Mouse (Mus musculus) right cerebral cortex, adult 2 months (tissue): ENCODE results near the gene Car3.

Experiments used
- DNase-seq, 2 experiments: peaks; one replicate each; pipeline ENCODE4 v3.0.0; 2021 to 2022; ENCODE audit warnings: low spot score in 2 of 2

Car3 gene

DNA sequence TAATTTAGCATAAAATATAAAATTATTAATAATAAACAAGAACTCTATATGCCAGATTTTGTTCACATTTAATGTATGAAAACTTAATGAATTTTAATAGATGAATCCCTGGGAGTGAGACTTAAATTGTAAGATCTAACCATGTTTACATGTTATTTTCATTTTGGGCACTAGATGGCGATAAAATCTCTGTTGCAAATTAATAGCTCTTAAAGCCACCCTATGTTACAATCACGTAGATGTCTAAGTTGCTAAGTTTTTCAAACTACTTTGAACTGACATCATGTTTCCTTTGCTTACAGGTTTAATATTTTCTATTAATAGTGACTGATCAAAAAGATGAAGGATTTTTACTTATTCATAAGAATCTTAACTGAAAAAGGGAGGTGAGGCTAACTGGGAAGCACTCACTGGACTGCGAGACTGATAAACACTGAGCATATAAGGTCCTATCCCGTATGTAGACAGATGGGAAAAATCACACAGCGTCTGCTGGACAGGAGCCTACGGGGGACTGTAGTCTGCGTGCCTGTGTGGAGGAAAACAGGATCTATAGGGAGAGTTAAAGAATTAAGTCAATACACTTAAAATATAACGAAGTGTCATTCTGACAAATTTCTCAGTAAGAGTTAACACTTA lies 11.2 kb downstream of the Car3 start:
- no peak for DNase-seq

DNA sequence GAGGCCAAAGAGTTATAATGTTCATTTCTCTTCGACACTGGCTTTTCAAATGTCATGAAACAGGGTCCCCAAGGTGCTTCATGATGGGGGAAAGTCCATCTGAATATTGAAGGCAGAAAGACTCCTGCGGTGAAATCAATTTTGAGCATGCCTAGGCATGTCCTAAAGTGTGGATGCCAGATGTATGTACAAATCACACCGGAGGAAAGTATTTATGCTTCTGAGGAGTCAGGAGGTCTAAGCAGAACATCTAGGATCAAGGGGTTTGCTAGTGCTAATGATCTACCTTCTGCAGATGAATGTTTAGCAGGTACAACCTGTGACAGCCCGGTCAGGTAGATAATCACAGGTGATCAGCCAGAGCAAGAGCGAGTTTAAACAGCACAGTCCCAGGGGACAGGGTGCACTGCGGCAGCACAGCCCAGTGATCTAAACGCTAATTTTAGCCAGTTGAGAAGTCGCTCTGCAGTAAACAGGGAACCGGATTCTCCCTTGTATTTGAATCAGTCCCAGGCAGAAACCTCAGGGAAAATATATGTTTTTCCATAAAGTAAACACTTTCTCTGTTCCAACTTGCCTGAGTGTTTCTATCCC lies 13.1 kb downstream of the Car3 start:
- DNase-seq: no peak

DNA sequence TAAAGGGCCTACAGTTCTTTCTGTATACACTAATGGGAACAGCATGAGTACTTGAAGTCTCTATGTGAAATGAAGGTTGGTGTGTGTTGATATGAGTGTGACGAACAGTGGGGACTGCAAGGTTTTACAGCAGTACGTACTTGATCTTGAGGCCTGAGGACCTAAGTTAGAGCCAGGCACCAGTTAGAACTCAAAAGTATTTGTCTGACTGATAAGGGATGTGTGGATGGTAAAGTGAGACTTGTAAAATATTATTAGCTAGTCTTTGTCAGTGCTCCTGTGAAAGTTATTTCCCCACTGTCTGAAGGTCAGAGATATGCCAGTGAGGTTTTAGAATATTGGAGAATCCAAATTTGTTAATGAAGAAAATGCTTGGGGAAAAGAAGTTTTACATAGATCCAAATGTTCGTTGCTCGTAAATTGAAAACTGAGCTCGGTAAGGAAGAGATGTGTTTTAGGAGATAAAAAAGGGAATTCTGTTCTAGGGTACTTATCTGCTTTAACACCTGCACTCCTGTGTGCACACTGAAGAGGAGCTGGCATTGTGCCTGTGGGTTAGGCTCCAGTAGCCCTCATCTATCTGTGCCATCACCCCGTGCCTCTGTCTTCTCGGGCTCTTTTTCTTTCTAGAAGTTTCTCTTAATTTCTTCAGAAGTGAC lies 14.1 kb downstream of the Car3 start:
- no peak for DNase-seq

DNA sequence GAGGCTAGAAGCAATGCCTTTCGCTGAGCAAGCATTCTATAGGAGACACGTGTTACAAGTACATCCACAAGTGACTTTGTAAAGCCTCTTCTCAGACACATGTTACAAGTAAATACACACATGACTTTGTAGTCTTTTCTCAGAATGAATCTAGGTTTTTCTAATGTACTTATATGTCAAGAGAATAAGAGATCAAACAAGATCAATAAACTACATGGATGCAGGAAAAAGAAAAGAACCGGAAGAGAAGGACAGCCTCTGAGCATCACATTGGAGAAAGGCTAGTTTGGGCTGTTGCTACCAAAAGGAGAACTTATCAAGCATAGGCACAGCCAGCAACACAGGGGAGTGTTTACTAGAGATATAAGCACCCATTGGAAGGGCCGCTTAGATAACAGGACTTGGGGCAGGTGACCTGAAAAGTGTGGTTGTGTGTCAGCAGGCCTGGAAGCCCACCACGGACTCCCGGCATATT lies 15.5 kb downstream of the Car3 start:
- DNase-seq: no peak

DNA sequence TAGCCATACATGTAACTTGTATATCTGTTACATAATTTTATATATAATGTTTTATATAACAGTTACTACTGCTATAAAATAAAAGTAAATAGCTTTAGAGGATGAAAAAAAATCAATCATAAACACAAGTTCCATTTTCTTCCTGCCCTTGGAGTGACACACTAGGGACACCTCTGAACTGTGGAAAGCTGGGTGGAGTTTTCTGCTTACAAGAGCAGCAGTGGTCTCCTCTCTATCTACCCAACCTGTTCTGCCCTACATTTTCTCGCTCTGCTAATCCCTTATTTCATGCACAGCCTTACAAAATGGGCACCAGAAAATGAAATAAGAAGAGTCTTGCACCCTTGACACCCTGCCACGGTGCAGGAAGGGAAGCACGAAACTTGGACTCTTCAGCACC lies 16.0 kb downstream of the Car3 start:
- no peak for DNase-seq

DNA sequence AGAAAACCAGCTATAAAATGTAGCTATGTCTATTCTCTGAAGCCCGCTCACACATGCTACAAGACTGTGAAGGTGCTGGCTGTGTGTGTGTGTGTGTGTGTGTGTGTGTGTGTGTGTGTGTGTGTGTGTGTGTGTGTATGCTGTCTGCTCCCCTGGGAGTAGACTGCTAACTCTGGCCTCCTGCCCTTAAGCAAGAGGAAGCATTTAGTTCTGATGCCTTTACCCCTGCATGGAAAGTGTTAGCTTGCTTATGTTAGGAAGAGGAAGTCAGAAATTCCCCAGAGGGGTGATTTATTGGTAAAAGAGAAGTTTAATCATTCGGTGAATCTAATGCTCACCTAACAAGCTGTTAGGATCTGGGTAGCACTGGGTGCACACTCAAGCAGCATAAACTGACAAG lies 17.0 kb downstream of the Car3 start:
- DNase-seq: no peak

DNA sequence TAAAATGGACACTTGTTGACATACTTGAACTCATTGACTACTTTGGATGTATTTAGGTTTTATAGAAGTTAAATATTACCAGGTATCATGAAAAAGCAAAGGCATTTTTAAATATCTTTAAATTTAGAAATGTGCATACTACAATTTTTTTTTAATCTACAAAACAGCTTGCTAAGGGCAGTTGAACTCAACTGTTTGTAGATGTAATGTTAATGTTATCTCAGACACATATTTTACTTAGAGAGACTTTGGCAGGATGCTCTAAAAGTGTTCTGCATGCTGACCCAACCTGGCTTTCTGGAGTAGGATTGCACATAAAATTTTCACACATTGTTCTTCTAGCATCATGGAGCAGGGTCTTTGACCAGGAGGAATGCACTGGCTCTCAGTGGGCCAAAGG lies 18.7 kb downstream of the Car3 start:
- no peak for DNase-seq

DNA sequence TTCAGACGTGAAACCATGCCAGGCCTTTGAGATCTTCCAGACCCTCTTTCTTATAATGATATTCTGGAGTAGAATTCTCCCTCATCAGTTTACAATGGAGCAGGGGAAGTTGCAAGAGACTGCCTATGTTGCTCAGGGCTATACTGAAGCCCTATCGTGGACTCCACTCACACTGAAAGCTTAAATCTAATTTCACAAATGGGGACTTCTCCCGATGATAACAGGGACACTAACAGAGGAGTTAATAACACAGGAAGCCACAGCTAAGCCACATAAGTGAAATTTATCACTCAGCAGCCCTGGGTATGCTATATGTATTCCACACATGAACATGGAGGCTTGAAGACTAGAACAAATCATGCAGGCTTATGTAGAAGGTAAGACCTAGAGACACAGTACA lies 19.4 kb downstream of the Car3 start:
- no peak for DNase-seq

DNA sequence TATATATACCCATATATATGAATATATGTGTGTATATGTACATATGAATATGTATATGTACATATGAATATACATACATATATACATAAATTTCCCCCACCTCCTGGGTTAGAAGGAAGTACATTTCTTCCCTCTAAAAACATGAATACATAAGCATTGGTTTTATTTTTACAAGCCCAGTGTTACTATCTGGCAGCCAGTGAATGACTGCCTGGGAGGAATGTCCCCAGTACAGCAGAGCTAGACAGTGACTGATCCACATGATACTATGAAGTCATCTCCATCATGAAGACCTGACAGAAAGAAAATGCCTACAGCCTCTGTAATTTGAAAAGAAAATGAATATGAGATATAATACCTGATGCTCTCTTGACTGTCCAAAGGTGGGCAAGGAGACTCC lies 21.5 kb downstream of the Car3 start:
- DNase-seq: no peak

DNA sequence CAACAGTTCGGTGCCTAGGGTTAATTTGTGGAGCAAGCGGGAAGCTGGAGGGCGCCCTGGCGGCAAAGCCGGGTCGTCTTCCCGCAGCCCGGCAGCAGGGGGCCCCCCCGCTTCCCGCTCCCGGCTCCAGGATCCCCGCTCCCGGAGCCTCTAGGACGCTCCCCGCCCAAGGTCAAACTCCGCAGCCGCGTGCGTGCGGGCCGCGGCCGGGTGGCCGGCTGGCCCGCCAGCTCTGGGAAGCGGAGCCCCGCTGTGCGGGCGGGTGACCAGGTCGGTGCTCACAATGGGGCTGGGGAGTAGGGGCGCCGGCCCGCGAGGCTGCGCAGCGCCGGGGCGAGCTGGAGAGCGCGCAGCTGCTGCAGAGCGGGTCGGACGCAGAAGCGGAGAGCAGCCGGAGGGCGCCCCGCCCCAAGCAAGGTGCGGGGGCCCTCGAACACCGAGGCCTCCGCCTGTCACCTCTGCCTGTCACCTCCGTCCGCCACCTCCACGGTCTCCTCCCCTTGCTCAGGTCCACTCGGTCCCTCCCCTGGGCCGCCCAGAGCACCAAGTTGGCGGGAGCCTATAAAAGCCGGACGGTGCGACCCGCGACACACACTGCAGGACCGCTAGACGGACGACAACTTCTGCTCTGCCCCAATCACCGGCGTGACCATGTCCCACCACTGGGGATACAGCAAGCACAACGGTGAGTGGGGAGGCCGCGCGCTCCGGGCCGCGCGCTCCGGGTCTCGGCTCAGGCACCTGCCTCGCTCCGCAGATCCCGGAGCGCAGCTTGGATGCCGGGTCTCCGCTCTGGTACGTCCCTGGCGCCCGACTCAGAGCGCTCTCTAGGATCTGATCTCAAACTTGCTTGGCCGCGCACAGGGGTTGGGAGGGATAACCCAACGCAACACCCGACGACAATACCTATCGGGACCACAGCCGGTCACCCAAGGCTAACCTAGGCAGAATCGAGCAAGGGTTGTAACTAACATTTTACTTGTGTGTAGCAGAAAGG lies 23.1 kb downstream of the Car3 start, which contains the start of gene Car2:
Gene Car2 (plus strand): TSS at position 172 of the 997 bp plus-strand sequence.
- peak; percentile 50 to 52 for DNase-seq

DNA sequence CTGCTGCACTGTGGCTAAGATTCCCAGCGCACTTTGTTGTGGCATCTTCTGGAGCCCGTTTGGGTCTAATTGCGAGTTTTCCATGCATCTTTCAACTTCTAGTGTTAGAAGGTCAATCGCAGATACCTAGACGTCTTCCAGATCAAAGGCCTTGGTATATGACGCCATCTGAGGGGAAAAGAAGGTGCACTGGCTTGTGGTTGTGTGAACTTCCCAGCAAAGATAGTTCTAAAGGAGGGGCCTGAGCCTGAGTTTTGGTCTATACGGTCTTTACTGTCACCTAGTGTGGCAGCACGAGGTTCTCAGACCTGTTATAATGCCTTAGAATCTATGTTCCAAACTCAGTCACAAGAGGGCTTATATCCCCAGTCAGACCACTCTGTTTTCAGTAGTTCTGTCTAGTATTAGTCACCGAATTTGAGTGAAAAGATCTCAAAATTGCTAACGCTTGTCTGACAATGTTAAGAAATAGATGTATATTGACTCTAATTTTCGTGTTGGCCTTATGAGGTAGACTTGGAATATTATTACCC lies 23.9 kb downstream of the Car3 start:
- DNase-seq: no peak

DNA sequence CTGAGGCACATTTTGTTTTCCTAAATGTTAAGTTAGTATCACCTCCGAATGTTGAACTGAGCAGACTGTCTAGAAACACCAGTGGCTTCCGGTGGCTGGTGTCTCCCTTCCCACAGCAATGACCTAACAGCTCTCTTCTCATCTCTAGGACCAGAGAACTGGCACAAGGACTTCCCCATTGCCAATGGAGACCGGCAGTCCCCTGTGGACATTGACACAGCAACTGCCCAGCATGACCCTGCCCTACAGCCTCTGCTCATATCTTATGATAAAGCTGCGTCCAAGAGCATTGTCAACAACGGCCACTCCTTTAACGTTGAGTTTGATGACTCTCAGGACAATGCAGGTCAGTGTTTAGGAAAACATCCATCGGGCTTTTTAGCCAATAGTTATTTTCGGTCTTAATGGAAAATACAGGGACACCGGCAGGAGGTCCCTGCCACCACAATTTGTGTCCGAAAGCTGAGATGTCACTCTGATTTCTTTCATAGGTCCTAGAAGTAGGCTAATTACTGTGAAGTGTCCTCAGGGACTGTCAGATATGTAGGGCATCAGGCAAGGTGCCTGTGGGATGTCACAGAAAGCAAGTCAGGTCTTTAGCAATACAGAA lies 24.5 kb downstream of the Car3 start:
- peak in 1 of 2 experiments; percentile 14 for DNase-seq

DNA sequence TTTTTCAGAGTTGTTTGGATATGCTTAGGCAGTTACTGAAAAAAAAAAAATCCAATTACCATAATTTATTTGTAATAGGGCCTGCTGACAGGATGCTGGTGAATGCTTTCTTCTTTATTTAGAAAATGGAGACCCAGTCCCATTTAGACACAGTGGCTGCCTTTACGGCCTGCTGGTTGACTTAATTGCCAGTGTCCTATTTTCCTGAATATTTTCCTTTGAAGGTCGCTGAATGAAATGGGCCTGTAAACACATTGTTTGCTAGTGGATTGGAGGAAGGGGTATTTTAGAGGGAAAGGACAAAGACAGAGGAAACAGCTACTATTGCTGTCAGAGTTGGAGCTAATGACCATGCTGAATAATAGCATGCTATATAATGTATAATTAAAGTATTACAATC lies 25.2 kb downstream of the Car3 start:
- DNase-seq: no peak

DNA sequence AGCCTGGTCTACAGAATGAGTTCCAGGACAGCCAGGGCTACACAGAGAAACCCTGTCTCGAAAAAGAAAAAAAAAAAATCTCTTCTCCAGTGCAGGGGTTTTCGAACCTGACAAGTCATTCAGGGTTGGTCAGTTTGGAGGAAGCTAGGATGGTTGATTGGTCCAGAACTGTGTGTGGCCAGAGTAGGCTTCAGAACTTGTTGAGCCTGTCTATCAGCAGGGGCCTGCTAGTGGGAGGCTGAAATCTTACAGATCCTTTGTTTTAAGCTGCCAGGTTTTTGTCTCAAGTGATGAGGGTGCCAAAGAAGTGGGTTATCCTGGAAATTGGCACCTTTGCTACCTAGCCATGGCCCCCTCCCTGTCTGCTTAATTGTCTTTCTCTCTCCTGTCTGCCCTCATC lies 25.8 kb downstream of the Car3 start:
- DNase-seq: no peak

DNA sequence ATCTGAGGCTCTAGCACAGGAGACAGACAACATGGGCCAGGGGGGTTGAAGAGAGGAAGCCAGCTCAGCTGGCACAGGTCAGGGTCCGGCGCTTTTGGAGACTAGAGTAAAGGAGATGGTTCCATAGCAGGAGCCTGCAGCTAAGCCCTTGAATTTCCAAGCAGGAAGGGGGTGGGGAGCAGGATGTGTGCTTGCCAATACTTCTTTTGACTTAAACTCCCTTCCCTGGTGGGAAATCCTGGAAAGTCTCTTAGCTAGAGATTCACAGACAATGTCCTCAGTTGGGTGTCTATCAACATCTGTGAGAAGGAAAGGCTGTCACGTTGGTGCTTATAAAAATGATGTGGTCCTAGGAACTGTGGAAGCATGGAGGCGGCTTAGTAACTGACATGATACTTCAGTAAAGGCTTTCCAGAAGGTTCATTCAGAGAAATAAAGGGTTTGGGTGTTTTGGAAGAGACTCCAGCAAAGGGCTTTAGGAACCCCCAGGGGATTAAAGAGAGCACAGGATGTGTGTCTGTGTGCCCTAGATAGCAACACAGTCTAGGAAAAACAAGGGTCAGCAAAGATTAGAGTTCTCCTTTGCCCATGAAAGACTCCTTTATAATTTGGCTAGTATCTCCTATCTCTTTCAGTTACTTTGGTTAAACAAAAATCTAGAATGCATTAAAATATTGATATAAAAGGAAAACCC lies 26.6 kb downstream of the Car3 start:
- DNase-seq: no peak

DNA sequence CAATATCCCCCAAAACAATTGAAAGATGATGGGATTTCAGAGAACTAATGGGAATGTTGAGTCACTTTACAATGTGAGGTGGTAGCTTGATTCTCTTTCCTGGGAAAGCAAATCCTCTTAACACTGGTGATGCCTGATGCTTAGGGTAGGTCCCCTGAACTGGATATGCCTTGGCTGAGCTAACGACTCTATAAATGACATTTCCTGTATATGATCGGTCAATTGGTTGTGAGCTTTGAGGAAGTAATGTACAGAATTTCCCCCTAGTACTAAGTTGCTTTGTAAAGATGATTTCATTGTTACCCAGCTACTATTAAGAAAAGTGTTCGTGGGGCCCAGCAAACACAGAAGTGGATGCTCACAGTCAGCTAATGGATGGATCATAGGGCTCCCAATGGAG lies 29.7 kb downstream of the Car3 start:
- no peak for DNase-seq

DNA sequence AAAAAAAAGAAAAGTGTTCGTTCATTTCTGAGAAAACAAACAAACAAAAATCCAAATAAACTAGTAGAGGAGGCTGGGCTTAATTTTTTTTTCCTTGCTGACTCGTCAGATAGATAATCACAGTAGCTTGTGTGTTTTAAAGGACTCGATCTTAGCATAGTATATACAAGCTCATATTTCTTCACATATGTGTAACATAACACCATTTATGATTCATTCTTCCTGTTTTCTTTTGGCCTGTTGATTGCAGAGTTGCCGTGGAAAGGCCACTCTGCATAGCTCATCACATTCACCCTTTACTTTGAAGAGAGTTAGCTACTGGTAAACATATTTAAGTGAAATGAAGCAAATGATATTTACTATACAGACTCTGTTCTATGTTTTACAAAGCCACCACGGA lies 30.4 kb downstream of the Car3 start:
- DNase-seq: no peak

DNA sequence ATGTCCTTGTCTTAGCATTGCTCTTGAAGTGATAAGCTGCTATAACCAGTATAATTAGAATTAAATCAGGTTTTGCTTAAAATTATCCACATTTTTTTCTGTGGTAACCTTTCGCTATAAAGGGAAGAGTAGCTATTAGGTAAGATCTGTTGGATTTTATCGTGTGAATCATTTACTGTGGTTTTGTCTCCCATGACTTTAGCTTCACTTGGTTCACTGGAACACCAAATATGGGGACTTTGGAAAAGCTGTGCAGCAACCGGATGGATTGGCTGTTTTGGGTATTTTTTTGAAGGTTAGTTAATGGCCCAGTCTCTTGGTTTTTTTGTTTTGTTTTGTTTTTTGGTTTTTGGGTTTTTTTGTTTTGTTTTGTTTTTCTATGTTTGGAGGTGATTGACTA lies 32.0 kb downstream of the Car3 start:
- no peak for DNase-seq

DNA sequence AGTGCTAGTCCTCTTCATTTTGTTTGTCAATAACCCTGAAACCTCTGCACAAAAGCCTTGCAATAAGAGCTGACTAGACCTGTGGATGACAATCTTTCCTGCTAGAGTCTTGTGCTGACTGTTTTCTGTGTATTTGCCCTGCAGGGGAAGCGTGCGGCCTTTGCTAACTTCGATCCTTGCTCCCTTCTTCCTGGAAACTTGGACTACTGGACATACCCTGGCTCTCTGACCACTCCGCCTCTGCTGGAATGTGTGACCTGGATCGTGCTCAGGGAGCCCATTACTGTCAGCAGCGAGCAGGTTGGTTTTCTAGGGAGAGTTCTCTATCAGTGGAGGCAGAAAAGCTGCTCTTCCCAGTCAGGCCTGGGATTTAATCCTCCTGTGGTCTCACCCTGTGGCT lies 34.5 kb downstream of the Car3 start:
- DNase-seq: no peak

DNA sequence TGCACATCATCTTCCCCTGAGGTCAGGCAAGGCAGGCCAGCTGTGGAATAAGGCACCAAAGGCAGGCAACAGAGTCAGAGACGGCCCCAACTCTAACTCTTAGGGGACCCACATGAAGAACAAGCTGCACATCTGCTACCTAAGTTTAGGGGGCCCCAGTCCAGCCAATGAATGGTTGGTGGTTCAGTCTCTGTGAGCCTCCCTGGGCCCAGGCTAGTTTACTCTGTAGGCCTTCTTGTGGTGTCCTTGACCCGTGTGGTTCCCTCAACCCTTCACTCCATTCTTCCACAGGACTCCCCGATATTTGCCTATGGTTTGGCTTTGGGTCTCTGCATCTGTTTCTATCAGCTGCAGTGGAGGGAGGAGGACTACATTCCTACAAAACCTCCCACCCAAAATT lies 40.1 kb downstream of the Car3 start:
- DNase-seq: no peak

DNA sequence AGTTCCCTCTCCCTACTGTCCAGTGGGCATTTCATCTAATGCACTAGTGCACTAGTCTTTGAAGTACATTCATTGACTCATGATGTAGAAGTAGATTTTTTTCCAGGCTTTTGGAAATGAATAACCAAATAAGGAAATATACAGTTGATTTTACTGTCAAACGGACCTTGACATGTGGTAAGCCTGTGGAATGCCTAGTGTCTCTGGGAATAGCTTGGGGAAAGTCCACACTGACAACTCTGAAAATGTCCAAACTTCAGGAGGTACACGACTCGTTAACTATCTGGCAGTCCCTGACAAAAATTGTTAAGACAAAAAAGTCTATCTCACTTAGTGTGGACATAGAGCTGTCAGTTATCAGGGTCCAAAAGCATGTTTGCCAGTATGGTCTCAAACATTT lies 40.9 kb downstream of the Car3 start:
- no peak for DNase-seq
